Mouse (Mus musculus) heart, postnatal 14 days (tissue): ENCODE measurements around the gene Zfp804b. TPM values are rescaled to one million over a fixed set of nuclear protein-coding genes. Genes with fewer than 3 reads are reported as not detected.

Experiments
- total RNA-seq, 2 experiments: library from RNA; stranded (reverse); gene quantifications; 2 replicates each; pipeline ENCODE4 v1.2.3; 2021

Gene Zfp804b
- total RNA-seq, 2 experiments from 2014 or later: 0.10 to 0.15 TPM

Other genes with a start within 250 kb of the Zfp804b start
- gene Tex47, start 40.6 kb downstream of the Zfp804b start, total RNA-seq: not detected